Mouse (Mus musculus): ENCODE results near the gene Odr4.

The Odr4 gene

DNA sequence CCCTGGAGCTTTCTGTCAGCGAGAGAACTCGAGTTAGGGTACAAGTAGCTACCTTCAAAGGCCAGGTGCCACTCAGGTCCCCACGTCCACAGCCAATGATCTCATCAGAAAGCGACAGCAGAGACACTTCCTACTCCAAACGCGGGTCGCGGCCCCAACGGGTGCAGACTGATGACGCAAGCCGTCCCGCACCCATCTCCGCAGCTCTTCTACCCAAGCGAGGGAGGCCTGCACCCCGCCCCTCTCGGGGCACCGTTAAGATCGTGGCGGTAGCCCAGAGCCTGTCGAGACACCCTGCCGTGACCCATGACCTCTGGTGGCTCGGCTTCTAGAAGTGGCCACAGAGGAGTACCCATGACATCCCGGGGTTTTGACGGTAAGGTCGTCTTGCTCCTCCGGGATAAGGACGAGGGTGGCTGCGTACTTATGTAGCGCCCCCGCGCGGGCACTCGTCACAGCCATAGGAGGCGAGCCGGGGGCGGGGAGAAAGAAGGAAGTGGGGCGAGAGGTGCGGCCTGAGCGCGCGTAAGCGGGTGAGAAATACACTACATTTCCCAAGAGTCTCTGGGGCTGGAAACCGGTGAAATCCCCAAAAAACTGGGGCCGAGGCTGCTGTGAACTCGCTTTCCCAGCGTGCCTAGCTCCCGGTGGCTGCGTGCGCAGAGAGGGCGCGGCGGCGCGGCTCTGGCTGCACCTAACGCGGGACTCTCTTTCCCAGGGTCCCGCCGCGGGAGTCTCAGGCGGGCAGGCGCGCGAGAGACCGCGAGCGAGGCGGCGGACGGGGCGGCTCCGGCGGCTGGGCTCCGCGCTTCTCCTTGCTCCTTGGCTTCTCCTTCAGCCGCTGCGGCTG lies at the start of gene Odr4, which contains the start of gene Tpr:
Gene Odr4, minus strand, starts transcription at position 443 of the 850 bp plus-strand sequence.
Gene Tpr, plus strand, starts transcription at position 201 of the 850 bp plus-strand sequence.
- DNase-seq = peak; percentile 99

DNA sequence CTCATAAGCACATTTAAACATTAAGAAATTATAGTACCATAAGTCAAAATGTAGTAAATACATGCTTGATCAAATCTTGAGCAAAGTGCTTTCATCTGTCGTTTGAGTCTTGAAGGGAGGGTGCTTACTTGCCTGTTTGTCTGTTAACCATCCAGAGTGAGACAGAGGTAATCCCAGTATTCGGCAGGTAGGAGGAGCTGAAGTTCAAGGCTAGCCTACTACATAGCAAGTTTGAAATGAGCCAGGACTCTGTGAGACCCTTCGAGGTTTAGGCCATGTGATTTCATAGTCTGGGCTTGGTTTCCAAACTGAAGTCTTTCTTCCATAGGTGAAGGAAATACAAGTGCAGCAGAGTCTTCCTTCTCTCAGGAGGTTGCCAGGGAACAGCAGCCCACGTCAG lies 48.9 kb upstream of the Odr4 start:
- no peak for DNase-seq

DNA sequence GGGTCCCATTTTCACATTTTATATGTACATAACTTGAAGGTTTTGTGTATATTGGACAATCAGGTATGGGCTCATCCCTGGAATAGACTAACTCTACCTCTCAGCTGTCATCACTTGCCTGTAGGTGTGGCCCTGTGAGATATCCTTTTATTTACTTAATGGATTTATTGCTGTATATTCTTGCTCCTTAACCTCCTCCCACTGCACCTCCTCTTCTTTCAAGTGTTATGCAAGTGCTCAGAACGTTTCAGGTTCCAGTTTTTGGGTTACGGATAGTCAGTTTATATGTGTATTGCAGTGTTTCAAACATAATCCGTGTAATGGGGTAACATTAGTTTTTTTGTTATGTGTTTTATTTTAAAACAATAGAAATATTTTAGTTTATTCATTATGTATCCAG lies 45.8 kb upstream of the Odr4 start:
- DNase-seq = no peak

DNA sequence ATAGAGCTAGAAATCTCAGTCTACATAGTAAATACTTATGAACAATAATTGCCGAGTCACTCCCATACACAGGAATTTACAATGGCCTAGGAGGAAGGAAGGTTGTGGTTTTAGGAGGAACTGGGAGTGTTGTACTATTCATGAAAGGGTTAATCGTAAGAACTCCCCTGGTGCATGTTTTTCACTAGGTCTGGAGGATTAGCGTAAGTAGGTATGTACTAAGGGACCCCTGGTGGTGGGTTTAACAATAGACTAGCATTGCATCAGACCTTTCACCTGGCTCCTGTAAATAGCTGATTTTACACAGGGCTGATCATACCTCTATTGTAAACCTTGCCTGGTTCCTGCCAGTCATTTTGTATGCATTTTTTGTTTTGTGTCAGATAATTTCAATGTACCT lies 33.3 kb upstream of the Odr4 start:
- DNase-seq = no peak

- DNase-seq = peak; percentile 22
Observed at GRCm38 (mm10) chr1:150425665-150426064, 32.8 kb upstream of the Odr4 start.

DNA sequence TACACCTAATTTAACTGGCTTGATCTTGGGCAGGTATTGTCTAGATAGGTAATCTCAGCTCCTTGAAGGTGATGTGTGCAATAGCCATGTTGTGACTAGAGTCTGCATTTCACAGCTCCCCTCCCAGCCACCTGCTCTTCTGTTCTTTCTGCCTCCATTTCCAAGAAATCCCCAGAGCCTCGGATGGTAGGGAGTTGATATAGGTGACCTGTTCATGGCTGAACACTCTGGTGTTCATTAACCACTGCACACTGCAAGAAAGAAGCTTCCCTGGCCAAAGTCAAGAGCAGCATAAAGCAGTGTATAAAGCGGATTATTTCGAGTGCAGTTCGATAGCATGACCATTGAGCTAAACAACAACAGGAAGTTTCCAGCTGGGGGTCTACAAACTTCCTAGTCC lies 25.5 kb upstream of the Odr4 start:
- no peak for DNase-seq

- no peak for DNase-seq
Observed at GRCm38 (mm10) chr1:150416006-150416405, 23.1 kb upstream of the Odr4 start.

DNA sequence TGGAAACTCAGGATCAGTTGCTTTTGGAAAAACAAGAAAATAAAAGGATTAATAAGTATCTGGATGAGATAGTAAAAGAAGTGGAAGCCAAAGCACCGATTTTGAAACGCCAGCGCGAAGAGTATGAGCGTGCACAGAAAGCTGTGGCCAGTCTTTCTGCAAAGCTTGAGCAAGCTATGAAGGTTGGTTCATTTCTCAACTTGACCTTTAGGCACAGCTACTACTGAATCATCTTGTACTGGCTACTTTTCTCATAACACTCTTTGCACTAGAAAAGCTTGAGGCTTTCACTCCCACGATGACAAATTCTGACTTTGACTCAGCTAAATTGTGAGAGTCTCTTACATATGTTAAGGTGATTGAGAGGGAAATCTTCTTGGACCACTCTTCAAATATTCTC lies 17.1 kb upstream of the Odr4 start:
- no peak for DNase-seq

DNA sequence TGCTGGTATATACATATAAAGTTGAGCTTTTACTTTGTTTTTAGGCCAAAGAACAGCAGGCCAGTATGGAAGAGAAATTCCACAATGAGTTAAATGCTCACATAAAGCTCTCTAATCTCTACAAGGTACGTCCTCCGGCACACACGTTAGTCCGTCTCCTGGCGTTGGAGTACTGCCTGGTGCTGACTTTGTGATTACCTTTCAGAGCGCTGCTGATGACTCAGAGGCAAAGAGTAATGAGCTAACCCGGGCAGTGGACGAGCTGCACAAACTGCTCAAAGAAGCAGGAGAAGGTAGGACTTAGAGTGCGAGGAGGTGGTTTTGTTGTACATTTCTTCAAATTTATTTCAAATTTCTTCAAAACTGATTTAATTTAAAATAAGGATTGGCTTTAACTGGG lies 14.4 kb upstream of the Odr4 start:
- DNase-seq = no peak

DNA sequence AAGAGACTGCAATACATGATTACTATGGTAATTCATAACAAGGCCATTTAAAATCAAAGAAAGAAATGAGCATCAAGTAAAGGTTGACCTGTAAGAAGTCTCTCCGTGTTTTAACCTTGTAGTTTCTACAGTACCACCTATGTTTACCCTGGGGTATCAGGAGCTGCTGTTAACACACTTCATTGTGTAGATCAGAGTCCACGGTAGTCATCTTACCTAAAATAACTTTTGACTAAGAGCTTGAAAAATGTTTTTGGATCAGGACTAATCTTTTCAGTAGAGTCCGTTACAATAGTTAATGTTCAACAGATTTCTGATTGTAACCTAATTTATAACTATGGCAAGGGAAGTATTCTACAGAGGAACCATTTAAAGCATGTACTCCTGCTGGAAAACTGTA lies 11.7 kb upstream of the Odr4 start:
- DNase-seq = no peak

DNA sequence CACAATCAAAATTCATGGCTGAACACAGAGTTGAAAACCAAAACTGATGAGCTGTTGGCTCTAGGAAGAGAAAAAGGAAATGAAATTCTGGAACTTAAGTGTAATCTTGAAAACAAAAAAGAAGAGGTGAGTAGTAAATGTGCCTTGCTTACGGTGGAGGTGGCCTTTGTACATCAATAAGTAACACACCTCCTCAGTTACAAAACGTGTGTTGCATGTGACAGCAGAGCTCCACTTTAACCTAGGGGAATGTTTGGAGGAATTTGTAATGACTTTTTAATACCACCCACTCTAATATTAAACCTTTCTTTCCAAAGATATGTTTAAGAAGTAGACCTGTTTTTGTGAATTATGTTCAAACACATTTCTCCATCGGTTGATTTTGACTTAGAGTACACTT lies 11.0 kb upstream of the Odr4 start:
- DNase-seq = no peak

GRCm38 (mm10) chr1:150396001-150396400 lies 3.1 kb upstream of the Odr4 start:
- DNase-seq = no peak

- no peak for DNase-seq
Observed at GRCm38 (mm10) chr1:150393488-150393852, 590 bp upstream of the Odr4 start.

GRCm38 (mm10) chr1:150391931-150392637 lies 796 bp downstream of the Odr4 start:
- no peak for DNase-seq

- no peak for DNase-seq
Observed at GRCm38 (mm10) chr1:150389390-150390129, 3.3 kb downstream of the Odr4 start.

DNA sequence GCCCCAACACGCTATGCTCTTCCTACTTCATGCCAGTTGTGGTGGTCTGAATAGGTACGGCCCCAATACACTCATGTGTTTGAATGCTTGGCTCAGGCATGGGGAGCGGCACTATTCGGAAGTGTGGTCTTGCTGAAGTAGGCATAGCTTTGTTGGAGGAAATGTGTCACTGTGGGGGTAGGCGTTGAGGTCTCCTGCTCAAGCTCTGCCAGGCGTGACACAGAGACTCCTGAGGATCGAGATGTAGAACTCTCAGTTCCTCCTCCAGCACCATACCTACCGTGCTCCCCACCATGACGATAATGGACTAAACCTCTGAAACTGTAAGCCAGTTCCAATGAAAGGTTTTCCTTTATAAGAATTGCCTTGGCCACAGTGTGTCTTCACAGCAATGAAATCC lies 5.3 kb downstream of the Odr4 start:
- no peak for DNase-seq

DNA sequence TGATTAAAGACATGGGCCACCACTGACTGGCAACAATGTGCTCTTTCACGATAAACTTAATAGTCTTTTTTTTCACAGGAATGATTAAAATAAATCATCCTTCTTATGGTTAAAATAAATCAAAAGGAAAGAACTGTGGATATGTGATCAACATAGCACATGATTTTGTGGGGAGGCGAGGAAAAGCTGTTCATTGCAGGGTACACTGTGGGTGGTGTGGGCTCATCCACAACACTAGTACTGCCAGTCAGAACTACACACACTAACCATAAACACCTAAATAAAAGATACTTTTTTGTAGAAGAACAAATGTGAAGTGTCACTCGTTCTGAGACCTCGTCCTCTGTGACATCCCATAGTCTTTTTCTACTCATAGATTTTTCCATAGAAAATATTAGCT lies 8.7 kb downstream of the Odr4 start:
- no peak for DNase-seq

- DNase-seq = no peak
Observed at GRCm38 (mm10) chr1:150374247-150374646, 18.6 kb downstream of the Odr4 start.

- DNase-seq = no peak
Observed at GRCm38 (mm10) chr1:150372895-150373294, 20.0 kb downstream of the Odr4 start.

- no peak for DNase-seq
Observed at GRCm38 (mm10) chr1:150360864-150361263, 32.0 kb downstream of the Odr4 start.

DNA sequence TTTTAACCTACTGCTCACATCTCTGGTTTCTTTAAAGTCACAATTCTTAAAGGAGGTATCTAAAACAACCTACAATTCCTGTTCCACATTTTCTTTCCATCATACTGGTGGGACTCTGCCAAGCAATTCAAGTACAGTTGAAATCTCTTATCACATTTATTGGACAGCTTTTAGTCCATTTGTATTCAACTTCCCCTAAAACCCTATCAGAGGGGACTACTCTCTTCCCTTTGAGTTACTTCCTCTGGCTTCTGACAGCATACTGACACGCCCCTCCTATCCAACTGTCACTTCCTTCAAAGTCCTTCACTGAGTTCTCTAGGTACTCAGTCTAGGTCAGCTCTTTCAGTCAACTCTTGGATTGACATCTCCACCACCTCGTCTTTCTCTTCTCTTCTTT lies 57.8 kb downstream of the Odr4 start:
- DNase-seq = no peak

DNA sequence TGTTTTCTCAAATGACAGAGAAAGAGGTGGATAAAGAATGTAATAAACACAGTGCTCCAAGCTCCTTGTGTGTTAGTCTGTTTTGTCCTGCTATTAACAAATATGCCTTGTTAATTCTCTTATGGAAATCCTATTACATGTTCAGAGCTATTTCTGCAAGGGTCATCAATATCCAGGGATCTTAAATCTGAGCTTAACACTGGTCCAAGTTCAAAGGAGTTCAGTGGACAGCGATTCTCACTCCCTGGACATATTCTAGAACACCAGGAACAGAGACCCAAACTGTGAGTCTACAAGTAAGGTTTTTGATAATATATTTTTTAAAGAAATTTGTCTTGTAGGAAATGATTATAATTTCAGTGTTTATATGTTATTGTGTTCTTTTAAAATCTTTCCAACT lies 73.7 kb downstream of the Odr4 start, which contains the start of gene Pdc:
Gene Pdc, plus strand, starts transcription at position 213 of the 400 bp plus-strand sequence.
- DNase-seq = no peak
